Mouse (Mus musculus): ENCODE data around the gene Pxt1.

- no peak for TF ChIP-seq POLR2A (IDR thresholded peaks at IDR 0.05; ENCODE audit: control insufficient read depth, low read depth, low read length)
- TF ChIP-seq CTCF (IDR thresholded peaks at IDR 0.05; ENCODE audit: control insufficient read depth, insufficient read depth, insufficient replicate concordance, low read depth, low read length): no peak
Observed at GRCm38 (mm10) chr17:28915060-28915628, 28.5 kb downstream of the Pxt1 start, which contains the start of gene 4930539E08Rik.
